Mouse (Mus musculus): Measurements from ENCODE around the gene Limk1.
A peak's percentile ranks its signal among the peaks of the same experiment; 100 is the strongest.
"Not testable (repeated sequence)": the region's sequence is repeated elsewhere in the genome, so short reads cannot be mapped to it uniquely, and the experiment has no call there.

Gene Limk1

GRCm38 (mm10) chr5:134678031-134678430, 10.4 kb downstream of the Limk1 start:
- DNase-seq (ENCODE audit: low spot score in 2 of 2): peak; percentile 28 to 69

- DNase-seq (ENCODE audit: low spot score in 2 of 2): peak in 1 of 2 experiments; percentile 59
Observed at GRCm38 (mm10) chr5:134677491-134677890, 10.9 kb downstream of the Limk1 start.

DNA sequence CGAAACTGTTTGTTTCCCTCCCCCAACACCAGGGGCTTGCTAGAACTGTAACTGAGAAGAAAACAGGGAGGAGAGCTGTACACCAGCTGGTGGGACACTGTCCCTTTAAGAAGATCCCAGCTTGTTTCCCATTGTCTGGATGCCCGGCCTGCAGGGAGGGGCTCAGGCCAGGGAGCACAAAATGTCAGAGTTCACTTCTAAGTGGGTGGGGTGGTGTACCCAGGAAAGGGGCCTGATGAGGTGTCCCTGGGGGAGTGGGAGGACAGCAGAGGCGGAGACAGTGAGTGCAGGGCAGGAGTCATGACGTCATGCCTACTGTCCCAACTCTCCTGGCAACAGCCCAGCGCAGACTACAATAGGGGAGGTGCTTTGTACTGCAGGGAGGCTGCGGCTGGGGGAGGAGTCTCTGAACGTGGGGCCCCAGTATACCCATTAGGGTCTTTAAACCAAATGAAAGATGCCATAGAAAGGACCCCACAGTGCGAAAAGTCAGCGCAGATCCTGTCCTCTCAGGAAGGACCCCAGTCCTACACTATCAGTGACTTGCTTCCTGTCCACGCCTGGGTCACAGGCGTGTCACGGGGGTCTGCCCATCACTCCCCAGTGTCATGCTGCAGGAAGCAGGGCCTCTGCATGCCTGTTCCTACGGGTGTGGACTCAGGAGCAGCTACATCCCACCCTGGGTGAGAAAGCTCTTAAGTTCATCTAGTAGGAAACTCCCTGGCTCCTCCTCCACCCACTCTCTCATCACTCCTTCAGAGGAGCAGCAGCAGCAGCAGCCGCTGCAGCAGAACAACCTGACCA, 12.2 kb downstream of the Limk1 start:
- peak in 1 of 2 experiments; percentile 40 for DNase-seq (ENCODE audit: low spot score in 2 of 2)

DNA sequence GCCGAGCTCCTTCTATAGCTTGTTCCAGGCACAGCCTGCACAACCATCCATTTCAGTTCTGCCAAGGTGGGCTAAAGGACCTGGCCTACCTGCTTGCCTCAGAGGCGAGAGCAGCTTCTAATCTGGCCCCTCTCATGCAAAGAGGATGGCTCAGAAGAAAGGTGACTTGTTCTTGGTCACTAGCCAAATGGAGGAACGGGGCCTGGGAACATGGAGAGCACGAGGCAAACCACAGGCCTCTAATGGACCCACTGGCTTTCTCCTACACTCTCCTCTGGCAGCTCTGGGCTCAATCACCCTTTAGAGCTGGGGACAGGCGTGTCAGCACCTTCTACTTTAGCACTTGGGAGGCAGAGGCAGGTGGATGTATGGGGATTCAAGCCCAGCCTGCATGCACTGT, 13.4 kb downstream of the Limk1 start:
- no peak for DNase-seq (ENCODE audit: low spot score in 2 of 2)

DNA sequence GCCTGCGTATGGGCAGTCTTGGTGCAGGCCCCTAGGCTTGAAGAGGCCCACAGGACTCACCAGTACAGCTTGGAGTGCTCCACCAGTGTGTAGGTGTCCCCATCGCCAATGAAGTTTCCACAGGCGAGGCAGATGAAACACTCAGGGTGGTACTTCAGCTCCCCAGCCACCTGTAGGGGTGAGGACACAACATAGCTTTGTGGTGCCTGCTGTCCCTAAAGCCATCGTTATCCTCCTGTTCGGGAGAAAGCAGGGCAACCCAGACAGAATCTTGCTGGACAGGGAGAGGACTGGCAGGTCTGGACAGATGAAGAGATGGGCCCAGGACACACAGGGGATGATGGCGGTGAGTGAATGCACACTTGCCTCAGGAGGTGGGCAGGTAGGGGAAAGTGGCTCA, 15.8 kb downstream of the Limk1 start:
- no peak for DNase-seq (ENCODE audit: low spot score in 2 of 2)

- no peak for DNase-seq (ENCODE audit: low spot score in 2 of 2)
Observed at GRCm38 (mm10) chr5:134672198-134672516, 16.2 kb downstream of the Limk1 start.

GRCm38 (mm10) chr5:134671335-134672197, 16.8 kb downstream of the Limk1 start:
- DNase-seq (ENCODE audit: low spot score in 2 of 2): no peak

GRCm38 (mm10) chr5:134669001-134669708, 19.2 kb downstream of the Limk1 start:
- DNase-seq (ENCODE audit: low spot score in 2 of 2): no peak

- no peak for DNase-seq (ENCODE audit: low spot score in 2 of 2)
Observed at GRCm38 (mm10) chr5:134668495-134668894, 19.9 kb downstream of the Limk1 start.

- no peak for DNase-seq (ENCODE audit: low spot score in 2 of 2)
Observed at GRCm38 (mm10) chr5:134656708-134657107, 31.7 kb downstream of the Limk1 start.

DNA sequence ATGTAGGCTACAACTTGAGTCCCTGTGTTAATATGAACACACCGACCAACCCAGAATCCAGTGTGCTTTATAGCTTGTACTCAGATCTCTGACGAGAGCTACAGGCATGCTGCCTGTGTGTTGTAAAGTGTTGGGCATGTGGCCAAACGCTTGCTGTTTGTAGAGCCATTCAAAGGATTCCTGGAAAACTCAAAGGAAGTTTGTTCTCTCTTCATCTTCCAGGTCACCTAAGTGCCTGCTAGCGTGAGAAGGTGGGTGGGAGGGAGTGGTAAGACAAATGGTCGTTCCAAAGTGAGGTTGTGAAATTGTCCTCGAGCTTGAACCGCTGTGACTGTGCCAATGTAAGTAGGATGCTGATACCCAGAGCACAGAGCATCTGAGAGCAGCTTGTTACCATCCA, 36.4 kb downstream of the Limk1 start:
- DNase-seq (ENCODE audit: low spot score in 2 of 2): no peak

DNA sequence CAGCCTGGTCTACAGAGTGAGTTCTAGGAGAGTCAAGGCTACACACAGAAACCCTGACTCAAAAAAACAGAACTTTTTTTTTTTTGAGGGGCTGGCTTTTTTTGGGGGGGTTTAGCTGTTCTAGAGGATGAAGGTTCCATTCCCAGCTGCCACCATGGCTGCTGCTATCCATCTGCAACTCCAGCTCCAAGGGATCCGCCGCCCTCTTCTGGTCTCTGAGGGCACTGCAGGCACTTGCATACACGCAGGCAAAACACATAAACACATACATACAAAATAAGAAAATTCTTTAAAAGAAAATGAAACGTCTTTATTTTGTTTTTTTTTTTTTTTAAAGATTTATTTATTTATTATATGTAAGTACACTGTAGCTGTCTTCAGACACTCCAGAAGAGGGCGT, 37.5 kb downstream of the Limk1 start:
- DNase-seq (ENCODE audit: low spot score in 2 of 2): peak; percentile 71 to 89

DNA sequence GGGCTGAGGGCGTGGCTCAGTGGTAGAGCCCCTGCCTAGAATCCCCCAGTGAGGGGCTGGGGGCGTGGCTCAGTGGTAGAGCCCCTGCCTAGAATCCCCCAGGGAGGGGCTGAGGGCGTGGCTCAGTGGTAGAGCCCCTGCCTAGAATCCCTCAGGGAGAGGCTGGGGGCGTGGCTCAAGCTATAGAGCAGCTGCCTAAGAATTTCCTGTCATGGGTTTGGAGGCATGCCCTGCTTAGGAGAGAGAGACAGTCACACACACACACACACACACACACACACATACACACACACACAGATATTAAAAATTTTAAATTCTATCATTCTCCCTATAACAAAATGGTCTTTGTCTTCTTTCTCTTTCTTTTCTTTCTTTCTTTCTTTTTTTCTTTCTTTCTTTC, 39.4 kb downstream of the Limk1 start:
- DNase-seq (ENCODE audit: low spot score in 2 of 2): not testable (repeated sequence)

GRCm38 (mm10) chr5:134647394-134647793, 41.0 kb downstream of the Limk1 start:
- DNase-seq (ENCODE audit: low spot score in 2 of 2): no peak

DNA sequence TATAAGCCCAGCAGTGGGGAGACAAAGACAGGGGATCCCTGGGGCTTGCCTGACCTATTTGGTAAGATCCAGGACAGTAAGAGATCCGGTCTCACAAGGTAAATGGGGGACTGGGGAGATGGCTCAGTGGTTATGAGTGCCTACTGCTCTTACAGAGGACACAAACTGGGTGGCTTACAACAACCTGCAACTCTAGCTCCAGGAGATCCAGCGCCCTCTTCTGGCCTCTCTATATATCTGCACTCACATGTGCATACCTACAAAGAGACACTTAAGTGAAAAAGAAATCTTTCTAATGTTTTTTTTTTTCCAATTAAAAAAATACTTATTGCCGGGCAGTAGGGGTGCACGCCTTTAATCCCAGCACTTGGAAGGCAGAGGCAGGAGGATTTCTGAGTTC, 41.9 kb downstream of the Limk1 start:
- DNase-seq (ENCODE audit: low spot score in 2 of 2): no peak

DNA sequence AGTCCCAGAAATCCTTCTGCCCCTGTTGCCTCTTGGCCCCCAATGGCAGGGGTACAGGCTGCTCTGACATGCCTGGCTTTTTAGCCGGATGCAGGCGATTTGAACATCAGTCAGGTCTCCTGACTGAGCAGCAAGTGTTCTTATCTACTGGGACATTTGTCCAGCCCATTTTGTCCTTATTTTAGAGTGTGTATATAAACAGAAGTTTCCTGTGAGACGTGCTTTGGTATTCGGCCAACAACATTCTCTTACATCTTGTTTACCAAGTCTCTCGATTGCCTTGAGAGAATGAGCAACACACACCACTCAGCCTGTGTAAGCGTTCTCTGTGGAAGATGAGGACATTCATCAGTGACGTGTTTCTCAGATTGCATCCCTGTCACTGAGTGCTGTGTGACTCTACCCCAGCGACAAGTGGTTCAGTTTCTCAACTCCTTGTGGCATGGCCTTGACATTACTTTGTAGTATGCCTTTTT, 43.7 kb downstream of the Limk1 start:
- DNase-seq (ENCODE audit: low spot score in 2 of 2): no peak

DNA sequence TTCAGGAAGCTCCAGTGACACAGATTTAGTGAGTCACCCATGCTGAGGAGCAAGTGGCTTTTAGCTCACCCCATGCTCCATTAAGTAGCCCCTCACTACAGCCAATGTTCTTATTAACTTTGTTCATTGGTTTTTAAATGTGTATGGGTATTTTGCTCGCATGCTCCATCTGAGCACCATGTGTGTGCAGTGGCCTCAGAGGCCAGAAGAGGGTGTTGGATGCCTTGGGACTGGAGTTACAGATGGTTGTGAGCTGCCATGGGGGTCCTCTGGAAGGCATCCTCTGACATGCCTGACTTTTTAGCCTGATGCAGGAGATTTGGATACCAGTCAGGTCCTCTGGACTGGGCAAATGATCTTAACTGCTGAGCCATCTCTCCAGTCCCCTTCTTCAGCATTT, 44.3 kb downstream of the Limk1 start:
- DNase-seq (ENCODE audit: low spot score in 2 of 2): no peak

GRCm38 (mm10) chr5:134640371-134640770, 48.0 kb downstream of the Limk1 start:
- no peak for DNase-seq (ENCODE audit: low spot score in 2 of 2)

GRCm38 (mm10) chr5:134639269-134639682, 49.1 kb downstream of the Limk1 start, which contains the start of gene Eif4h:
Gene Eif4h (minus strand): TSS chr5:134639490.
- peak; percentile 97 to 99 for DNase-seq (ENCODE audit: low spot score in 2 of 2)

DNA sequence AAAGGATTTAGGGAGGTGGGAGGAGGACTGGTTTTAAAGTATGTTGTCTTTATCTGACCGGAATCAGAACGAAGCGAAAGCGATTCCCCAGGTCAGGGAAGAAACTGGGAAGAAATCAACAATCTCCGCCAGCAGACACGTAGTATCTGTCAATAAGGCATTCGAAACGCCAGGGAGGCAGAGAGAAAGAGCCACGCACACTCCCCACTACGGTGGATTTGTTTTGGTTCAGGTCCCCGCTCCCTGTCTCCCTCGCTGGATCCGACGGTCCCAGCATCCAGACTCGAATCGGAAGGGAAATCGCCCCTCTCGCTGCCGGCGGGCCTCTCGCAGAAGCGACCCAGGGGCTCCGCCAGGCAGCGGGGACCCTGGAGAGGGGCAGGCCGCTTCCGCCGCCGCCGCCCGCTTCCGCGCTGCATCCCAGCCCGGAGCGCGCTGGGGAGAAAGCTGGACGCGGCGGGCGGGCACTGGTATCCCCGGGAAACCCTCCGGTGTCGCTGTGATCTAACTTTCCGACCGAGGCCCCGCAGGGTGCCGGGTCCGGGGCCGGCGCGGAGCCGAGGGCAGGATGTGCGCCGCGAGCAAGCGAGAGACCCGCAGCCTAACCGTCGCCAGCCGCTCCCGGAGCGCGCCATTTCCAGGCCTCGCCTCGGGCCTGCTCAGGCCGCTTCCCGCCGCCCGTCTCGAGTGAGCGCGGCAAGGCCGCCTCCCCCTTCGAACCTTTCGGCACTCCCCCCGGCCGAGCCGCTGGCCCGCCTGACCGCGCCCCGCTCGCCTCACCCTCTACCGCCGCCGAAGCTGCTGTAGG, 49.7 kb downstream of the Limk1 start:
- no peak for DNase-seq (ENCODE audit: low spot score in 2 of 2)

DNA sequence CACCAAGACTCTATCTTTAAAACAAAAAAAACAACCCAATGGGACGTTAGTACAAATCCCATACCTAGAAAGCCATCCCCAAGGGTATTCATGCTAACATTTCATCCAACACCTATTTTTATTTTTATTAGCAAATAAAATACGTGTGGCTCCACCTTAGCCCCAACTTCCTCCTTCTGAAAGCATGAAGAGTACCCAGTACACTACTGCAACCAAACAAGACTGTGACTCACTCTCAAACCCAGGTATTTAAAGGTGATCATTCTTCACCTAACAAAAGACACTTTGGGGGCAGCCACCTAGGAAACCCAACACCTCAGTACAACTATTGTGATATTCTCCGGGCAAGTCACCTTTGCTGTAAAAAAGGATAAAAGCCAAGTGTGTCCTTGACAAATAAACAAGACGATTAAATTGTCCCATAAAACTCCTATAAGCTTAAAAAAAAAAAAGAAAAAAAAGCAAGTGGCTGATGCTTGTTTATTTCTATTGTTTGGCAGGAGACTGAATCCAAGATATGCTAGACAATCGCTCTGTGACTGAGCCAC, 50.5 kb downstream of the Limk1 start:
- DNase-seq (ENCODE audit: low spot score in 2 of 2): no peak

Measured in spleen, postnatal 4 days (tissue).